Mouse (Mus musculus): ENCODE data around the gene Pvalb. TPM values are rescaled to one million over a fixed set of nuclear protein-coding genes. Genes with fewer than 3 reads are reported as not detected.

The Pvalb gene
- polyA plus RNA-seq (2015; fragmentation: Nextera tagmentation; extraction: Ambion mirVana): 0.18 and 0.26 TPM in 2 replicates

DNA sequence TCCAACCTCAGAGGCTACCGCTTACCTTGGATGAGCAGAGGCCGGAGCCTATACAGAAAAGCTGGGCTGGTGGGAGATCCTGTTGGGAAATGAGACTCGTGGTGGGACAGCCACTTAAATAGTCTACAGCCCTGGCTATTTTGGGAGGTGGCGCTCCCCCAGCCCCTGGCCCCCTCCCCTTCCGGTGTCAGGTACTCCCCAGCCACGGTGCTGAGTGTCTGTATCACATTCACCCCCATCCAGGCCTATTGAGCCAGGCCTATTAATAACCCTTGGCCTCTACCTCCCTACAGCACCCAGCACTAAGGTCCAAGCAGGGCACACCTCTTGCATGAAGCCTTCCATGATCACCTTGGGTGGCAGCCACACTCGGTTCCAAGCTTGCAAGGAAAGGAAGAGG lies at the start of gene Pvalb:
TSS of gene Pvalb (minus strand) at position 89 of the 400 bp plus-strand sequence.
- peaks cover 47% of the 10 kb centered on the region for H3K27me3 ChIP-seq

DNA sequence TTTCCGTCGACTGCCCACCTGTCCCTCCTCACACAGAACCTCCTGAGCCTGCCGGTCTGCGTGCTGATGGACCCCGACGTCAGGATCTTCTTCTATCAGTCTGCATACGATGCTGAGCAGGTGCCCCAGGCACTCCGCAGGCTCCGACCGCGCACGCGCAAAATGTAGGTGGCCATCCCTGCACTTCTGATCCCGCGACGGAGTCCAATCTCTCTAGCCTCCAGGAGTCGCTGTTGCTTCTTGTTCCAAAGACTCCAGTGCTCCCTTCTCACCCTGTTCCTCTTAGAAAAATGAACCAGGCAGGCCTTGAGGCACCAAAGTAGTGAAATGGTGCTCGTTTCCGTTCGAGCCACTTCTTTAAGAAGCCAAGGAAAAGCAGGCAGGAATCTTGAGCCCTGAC lies 48.6 kb upstream of the Pvalb start:
- Histone ChIP-seq H3K9ac (no peak overlapping the region), H3K27me3 (peaks cover 8% of the 10 kb centered on the region; the same call in 1 of the 2 replicates), H3K4me2 (no peak overlapping the region), H3K9me3 (no peaks in the 10 kb centered on the region), H3K27ac (no peak overlapping the region), H3K4me1 (no peaks in the 10 kb centered on the region), H3K4me3 (no peak overlapping the region), H3K36me3 (no peaks in the 10 kb centered on the region)
- WGBS: 22% methylated on average over 20 of the region's 20 CpGs
- ATAC-seq (ENCODE audit: borderline replicate concordance, extremely low read depth, low FRiP score, low TSS enrichment): no peak

More for the DNA sequence above, at the start of gene Pvalb:
- Histone ChIP-seq H3K4me1 (peaks cover 8% of the 10 kb centered on the region), H3K9me3 (no peaks in the 10 kb centered on the region), H3K4me3 (no peak within 1 kb of the TSS), H3K36me3 (no peaks in the 10 kb centered on the region), H3K4me2 (no peak within 1 kb of the TSS), H3K27ac (no peak within 1 kb of the TSS), H3K9ac (no peak within 1 kb of the TSS)
- WGBS: 85% methylated on average over 7 of the region's 7 CpGs
- no peak for ATAC-seq (ENCODE audit: borderline replicate concordance, extremely low read depth, low FRiP score, low TSS enrichment)

DNA sequence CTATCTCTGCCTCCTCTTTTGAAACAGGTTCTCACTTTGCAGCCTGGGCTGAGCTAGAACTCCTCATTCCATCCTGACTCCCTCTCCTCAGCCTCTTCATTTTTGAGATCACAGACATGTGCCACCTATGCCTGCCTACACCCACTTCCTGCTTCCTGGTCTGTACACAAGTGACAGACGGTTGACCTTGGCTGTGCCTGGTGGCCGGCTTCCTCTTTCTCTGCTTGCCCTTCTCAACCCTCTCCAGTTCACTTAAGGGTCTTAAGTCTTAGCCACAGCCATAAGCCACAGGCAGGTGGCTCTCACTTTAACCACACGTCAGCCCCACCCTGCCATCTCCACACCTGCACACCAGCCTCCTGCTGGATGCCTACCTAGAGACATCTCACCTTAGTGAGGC lies 42.2 kb upstream of the Pvalb start:
- ATAC-seq (ENCODE audit: borderline replicate concordance, extremely low read depth, low FRiP score, low TSS enrichment): no peak
- H3K9ac ChIP-seq: no peak overlapping the region
- H3K27me3 ChIP-seq: no peaks in the 10 kb centered on the region
- no peak overlapping the region for H3K4me2 ChIP-seq
- no peaks in the 10 kb centered on the region for H3K9me3 ChIP-seq
- peaks cover 12% of the 10 kb centered on the region for H3K4me1 ChIP-seq
- H3K4me3 ChIP-seq: no peak overlapping the region
- no peak overlapping the region for H3K27ac ChIP-seq
- no peaks in the 10 kb centered on the region for H3K36me3 ChIP-seq
- 29% methylated on average over 3 of the region's 3 CpGs for WGBS

DNA sequence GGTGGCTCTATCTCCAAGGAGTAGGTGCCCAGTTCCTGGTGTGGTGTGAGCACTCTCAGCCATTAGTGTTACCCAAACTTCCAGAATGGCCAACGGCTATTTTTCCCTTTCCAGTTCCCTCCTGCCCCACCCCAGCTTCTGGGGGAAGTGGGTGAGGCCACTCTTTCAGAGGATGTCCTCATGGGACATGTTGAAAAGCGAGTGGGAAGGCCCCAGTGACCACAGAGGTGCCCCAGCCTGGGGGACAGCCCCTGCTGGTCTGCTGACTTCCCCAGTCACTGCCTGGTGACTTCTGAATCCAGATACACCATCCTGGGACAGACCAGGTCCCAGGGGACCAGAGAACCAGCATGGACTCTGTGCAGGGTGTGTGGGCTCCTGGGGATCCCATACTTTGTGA lies 41.5 kb upstream of the Pvalb start:
- WGBS: 60% methylated on average over 2 of the region's 2 CpGs
- no peak for ATAC-seq (ENCODE audit: borderline replicate concordance, extremely low read depth, low FRiP score, low TSS enrichment)

DNA sequence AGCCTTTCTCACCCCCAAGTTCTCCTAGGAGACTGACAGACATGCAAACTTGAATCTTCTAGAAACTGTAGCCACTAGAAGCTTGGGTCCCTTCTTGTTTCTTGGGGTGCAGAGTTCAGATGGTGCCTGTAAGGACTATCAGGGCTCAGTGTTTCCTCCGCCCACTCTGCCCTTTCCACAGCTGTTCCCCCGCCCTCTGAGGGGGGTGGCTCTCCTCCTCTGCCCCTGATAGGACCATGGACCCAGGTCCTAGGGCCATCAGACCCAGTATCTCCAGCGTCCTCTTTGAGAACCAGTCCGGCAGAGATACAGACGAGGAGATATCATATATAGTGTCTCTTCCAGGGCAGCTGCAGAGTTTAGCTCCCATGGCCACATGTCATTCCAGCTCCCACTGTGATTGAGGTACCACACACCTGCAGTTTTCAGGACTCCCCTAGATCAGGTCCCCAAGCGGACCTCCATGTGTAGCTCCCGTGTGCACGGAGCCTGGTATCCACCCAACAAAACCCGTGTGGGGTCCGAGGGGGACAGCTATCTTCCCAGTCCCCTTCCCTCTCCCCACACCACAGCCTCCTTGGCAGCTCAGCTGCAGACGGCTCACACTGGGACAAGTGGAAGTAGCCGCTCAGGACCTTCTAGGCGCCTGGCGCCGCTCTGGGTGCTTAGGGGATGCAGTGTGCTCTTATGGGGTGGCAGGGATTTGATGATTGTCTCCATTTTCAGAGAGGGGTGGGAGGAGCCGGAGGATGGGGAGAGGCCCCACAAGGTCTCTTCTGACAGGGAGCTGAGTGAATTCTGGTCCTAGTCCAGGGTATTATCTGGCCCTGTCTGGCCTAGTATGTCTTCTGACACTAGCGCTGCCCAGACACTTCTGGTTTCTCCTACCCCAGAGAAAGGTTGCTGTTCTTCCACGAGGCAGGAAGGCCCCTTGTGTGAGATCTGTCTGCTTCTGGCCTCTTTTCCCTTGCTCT lies 40.2 kb upstream of the Pvalb start:
- Histone ChIP-seq H3K27me3 (no peaks in the 10 kb centered on the region), H3K9me3 (no peaks in the 10 kb centered on the region), H3K4me2 (no peak overlapping the region), H3K36me3 (no peaks in the 10 kb centered on the region), H3K4me1 (peaks cover 12% of the 10 kb centered on the region), H3K27ac (no peak overlapping the region), H3K9ac (no peak overlapping the region), H3K4me3 (no peak overlapping the region)
- ATAC-seq (ENCODE audit: borderline replicate concordance, extremely low read depth, low FRiP score, low TSS enrichment): peak; percentile 58; the same call in 1 of the 2 replicates
- WGBS: 42% methylated on average over 18 of the region's 18 CpGs

More for the DNA sequence above, 41.5 kb upstream of the Pvalb start:
- peaks cover 12% of the 10 kb centered on the region for H3K4me1 ChIP-seq
- no peak overlapping the region for H3K27ac ChIP-seq
- no peaks in the 10 kb centered on the region for H3K9me3 ChIP-seq
- no peaks in the 10 kb centered on the region for H3K27me3 ChIP-seq
- no peaks in the 10 kb centered on the region for H3K36me3 ChIP-seq
- no peak overlapping the region for H3K9ac ChIP-seq
- H3K4me3 ChIP-seq: no peak overlapping the region
- no peak overlapping the region for H3K4me2 ChIP-seq

DNA sequence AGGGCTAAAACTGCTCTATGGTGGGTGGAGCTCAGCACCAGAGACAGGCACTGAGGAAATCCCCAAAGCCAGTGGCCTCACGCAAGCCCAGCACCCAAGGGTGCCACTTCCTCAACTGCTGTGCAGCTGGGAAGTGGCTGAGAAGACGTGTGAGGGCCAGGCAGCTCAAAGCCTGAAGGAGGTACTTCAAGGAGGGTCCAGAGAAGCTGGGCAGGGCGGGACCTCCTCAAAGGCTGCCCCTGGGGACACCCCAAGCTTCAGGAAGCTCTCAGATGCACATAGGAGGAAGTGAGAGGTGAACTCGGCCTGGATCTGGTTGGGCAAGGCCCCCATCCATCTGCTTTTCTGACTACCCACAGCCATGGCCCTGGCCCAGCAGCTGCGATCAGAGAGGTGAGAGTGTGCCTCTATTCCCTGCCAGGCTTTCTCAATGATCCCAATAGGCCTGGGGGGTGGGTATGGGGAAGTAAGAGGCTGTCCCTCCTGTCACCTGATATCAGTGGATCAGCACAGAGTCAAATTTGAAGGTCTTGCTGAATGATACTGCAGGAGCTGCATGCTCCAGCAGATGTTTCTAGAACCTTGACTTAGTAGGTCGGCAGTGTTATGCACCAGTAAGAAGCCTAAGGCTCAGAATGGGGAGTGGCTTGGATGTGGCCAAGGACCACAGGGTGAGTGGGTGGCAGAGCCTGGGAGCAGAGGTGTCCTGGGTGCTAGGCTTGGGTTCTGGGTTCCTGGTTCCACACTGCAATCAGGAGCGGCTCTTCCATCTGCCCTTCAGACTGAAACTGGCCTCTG lies 38.7 kb upstream of the Pvalb start, which contains the start of gene Ncf4:
TSS of gene Ncf4 (plus strand) at position 107 of the 798 bp plus-strand sequence.
- Histone ChIP-seq H3K9me3 (no peaks in the 10 kb centered on the region), H3K4me2 (no peak within 1 kb of the TSS), H3K27me3 (no peaks in the 10 kb centered on the region), H3K27ac (no peak within 1 kb of the TSS), H3K36me3 (no peaks in the 10 kb centered on the region), H3K4me3 (no peak within 1 kb of the TSS), H3K4me1 (peaks cover 12% of the 10 kb centered on the region), H3K9ac (no peak within 1 kb of the TSS)
- no peak for ATAC-seq (ENCODE audit: borderline replicate concordance, extremely low read depth, low FRiP score, low TSS enrichment)
- WGBS: 62% methylated on average over 7 of the region's 7 CpGs

DNA sequence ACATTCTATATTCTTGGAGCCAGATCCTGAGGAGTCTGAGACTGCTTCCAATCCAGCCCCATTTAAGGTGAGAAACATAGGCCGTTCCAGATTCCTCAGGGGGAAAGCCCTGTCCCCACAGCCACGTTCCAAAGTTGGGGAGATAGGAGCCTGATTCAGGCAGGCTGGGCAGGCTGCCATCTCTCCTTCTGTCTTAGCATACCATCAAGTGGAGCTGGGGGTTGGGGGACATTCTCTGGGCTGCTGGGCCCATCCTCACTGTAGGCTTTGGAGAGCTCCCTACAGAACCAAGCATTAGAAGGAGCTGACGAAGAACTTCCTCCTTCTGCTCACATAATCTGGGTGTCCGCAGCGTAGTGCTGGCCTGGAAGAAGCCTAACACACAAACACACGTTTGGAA lies 37.6 kb upstream of the Pvalb start:
- no peak overlapping the region for H3K9ac ChIP-seq
- H3K9me3 ChIP-seq: no peaks in the 10 kb centered on the region
- no peaks in the 10 kb centered on the region for H3K36me3 ChIP-seq
- WGBS: 47% methylated on average over 6 of the region's 6 CpGs
- no peak overlapping the region for H3K4me3 ChIP-seq
- H3K27me3 ChIP-seq: no peaks in the 10 kb centered on the region
- ATAC-seq (ENCODE audit: borderline replicate concordance, extremely low read depth, low FRiP score, low TSS enrichment): no peak
- H3K4me1 ChIP-seq: peaks cover 12% of the 10 kb centered on the region
- 0 out of 2 replicates have a peak overlapping the region, but pooled peaks have one; percentile 46 for H3K27ac ChIP-seq
- no peak overlapping the region for H3K4me2 ChIP-seq

DNA sequence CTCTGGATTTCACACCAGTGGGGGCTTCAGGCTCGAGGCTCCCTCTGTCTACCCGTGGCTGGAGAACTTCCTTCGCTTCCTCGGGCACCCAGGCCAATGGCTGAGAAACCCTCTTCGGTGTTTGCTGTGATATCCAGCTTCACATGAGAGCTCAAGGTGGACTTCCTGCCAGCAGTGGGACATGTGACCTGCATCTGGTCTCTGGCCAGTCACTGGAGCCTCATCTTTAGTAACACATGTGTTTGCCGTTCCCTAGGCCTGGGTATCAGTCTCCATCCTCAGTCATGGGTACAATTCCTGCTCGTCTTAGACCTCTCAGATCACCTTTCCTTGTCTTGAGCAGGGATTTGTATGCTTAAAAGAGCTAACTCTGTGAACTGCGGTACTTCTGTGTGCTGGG lies 36.9 kb upstream of the Pvalb start:
- no peaks in the 10 kb centered on the region for H3K9me3 ChIP-seq
- no peak overlapping the region for H3K4me2 ChIP-seq
- H3K4me3 ChIP-seq: no peak overlapping the region
- H3K9ac ChIP-seq: no peak overlapping the region
- peaks cover 12% of the 10 kb centered on the region for H3K4me1 ChIP-seq
- 77% methylated on average over 8 of the region's 8 CpGs for WGBS
- 0 out of 2 replicates have a peak overlapping the region, but pooled peaks have one; percentile 46 for H3K27ac ChIP-seq
- H3K27me3 ChIP-seq: no peaks in the 10 kb centered on the region
- no peak for ATAC-seq (ENCODE audit: borderline replicate concordance, extremely low read depth, low FRiP score, low TSS enrichment)
- H3K36me3 ChIP-seq: no peaks in the 10 kb centered on the region

DNA sequence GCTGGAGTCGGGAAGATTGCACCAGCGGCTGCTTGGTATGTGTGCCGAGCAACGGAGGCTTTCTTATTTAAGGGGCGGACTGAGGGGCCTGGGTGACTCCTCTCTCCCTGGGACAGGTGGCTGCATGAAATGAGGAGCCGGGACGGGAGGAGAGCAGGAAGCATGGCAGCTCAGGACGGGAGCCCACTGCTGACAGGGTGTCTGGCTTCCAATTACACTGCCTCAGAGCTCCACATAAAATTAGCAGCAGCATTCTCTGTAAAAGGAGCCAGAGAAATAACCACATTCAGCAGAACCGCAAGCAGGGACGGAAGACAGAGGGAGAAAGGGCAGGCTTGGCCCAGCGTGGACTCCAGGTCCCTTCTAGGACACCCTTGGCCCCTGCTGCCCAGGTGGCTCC lies 35.1 kb upstream of the Pvalb start:
- no peak overlapping the region for H3K4me2 ChIP-seq
- no peak overlapping the region for H3K4me3 ChIP-seq
- no peak overlapping the region for H3K27ac ChIP-seq
- H3K36me3 ChIP-seq: no peaks in the 10 kb centered on the region
- no peaks in the 10 kb centered on the region for H3K27me3 ChIP-seq
- WGBS: 39% methylated on average over 11 of the region's 11 CpGs
- no peaks in the 10 kb centered on the region for H3K9me3 ChIP-seq
- peaks cover 2% of the 10 kb centered on the region for H3K4me1 ChIP-seq
- H3K9ac ChIP-seq: no peak overlapping the region
- ATAC-seq (ENCODE audit: borderline replicate concordance, extremely low read depth, low FRiP score, low TSS enrichment): no peak

DNA sequence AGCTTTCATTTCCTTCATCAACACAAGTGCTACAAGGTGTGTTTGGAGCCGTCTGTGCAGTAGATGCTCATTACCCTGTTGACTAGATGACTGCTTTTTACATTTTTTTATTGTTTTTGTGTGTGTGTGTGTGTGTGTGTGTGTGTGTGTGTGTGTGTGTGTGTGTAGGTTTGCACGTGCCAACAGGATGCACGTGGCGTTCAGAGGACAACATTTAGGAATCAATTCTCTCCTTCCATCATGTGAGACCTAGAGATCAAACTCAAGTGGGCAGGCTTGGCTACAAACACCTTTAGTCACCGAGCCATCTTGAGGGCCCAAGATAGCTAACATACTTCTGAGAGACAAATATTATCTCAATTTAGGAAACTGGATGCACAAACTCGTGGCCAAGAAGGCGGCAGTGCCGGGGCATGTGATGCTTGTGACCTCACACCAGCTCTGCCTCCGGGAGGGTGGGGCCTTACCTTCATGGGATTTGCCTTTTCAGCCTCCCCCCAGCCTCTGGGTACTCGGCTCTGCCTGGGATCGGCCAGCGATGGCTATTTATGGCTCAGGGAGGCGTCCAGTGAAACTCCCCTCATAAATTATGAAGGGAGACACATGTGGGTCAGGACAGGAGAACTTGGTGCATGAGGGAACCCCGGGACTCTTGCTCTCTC lies 33.9 kb upstream of the Pvalb start:
- Histone ChIP-seq H3K9ac (no peak overlapping the region), H3K27ac (no peak overlapping the region), H3K4me2 (no peak overlapping the region), H3K9me3 (no peaks in the 10 kb centered on the region), H3K36me3 (no peaks in the 10 kb centered on the region), H3K4me1 (no peaks in the 10 kb centered on the region), H3K27me3 (no peaks in the 10 kb centered on the region), H3K4me3 (no peak overlapping the region)
- no peak for ATAC-seq (ENCODE audit: borderline replicate concordance, extremely low read depth, low FRiP score, low TSS enrichment)
- WGBS: 53% methylated on average over 14 of the region's 14 CpGs

DNA sequence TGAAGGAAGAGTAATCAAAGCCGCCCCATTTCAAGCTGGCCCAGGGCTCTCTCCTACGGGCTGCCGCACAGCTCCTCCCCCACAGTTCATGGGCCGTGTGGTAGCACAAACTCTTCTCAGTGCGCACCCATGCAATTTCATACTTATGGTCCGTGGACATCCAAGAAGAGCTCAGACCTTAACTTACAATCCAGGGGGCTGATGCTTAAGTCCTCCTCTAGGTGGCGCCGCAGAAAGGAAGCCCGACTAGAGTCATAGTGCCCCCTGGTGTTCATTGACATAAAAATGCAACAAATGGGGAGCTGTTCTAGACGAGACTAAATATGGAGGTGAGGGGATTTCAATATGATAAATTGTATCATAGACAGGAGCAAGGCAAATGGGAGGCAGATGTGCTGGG lies 33.3 kb upstream of the Pvalb start:
- Histone ChIP-seq H3K27me3 (no peaks in the 10 kb centered on the region), H3K36me3 (no peaks in the 10 kb centered on the region), H3K9ac (no peak overlapping the region), H3K4me1 (no peaks in the 10 kb centered on the region), H3K27ac (no peak overlapping the region), H3K4me3 (no peak overlapping the region), H3K4me2 (no peak overlapping the region), H3K9me3 (no peaks in the 10 kb centered on the region)
- ATAC-seq (ENCODE audit: borderline replicate concordance, extremely low read depth, low FRiP score, low TSS enrichment): no peak
- 23% methylated on average over 10 of the region's 10 CpGs for WGBS

All from lung, embryonic 15.5 days (tissue).